Mouse (Mus musculus): Measurements from ENCODE around the gene Pygm. TPM values are rescaled to one million over a fixed set of nuclear protein-coding genes. Genes with fewer than 3 reads are reported as not detected.

The Pygm gene
- total RNA-seq (2021): 10 to 100 TPM; 17.0 to 17.1 TPM

- peak; percentile 31 to 87 for DNase-seq (ENCODE audit: extremely low spot score in 1 of 2, low spot score in 2 of 2)
- intact Hi-C loops (cut with DNase I): no loop called here
Measured at GRCm38 (mm10) chr19:6384128-6384527, at the start of gene Pygm. Gene Pygm, plus strand, starts transcription at chr19:6384399.

GRCm38 (mm10) chr19:6334673-6335457 is 49.3 kb upstream of the Pygm start, which contains the start of gene Men1:
Gene Men1, plus strand, starts transcription at chr19:6334979.
- peak; percentile 95 to 97 for DNase-seq (ENCODE audit: extremely low spot score in 1 of 2, low spot score in 2 of 2)
- intact Hi-C loops (cut with DNase I): loop anchor here (5.0 kb wide), 1 partner anchor 68 kb away; no protein-coding TSS in a partner anchor

- intact Hi-C loops (cut with DNase I): no loop called here
- DNase-seq (ENCODE audit: extremely low spot score in 1 of 2, low spot score in 2 of 2): peak in 1 of 2 experiments; percentile 60
Measured at GRCm38 (mm10) chr19:6335458-6335827, 48.8 kb upstream of the Pygm start.

GRCm38 (mm10) chr19:6336920-6337319 is 47.3 kb upstream of the Pygm start:
- DNase-seq (ENCODE audit: extremely low spot score in 1 of 2, low spot score in 2 of 2): peak in 1 of 2 experiments; percentile 27
- intact Hi-C loops (cut with DNase I): no loop called here

GRCm38 (mm10) chr19:6338171-6338570 is 46.0 kb upstream of the Pygm start:
- intact Hi-C loops (cut with DNase I): no loop called here
- DNase-seq (ENCODE audit: extremely low spot score in 1 of 2, low spot score in 2 of 2): peak in 1 of 2 experiments; percentile 20

- DNase-seq (ENCODE audit: extremely low spot score in 1 of 2, low spot score in 2 of 2): peak in 1 of 2 experiments; percentile 28
- intact Hi-C loops (cut with DNase I): no loop called here
Measured at GRCm38 (mm10) chr19:6338716-6339115, 45.5 kb upstream of the Pygm start.

GRCm38 (mm10) chr19:6339191-6339590 is 45.0 kb upstream of the Pygm start:
- intact Hi-C loops (cut with DNase I): no loop called here
- DNase-seq (ENCODE audit: extremely low spot score in 1 of 2, low spot score in 2 of 2): peak in 1 of 2 experiments; percentile 17

GRCm38 (mm10) chr19:6339890-6340504 is 44.2 kb upstream of the Pygm start:
- intact Hi-C loops (cut with DNase I): no loop called here
- peak in 1 of 2 experiments; percentile 69 for DNase-seq (ENCODE audit: extremely low spot score in 1 of 2, low spot score in 2 of 2)

- DNase-seq (ENCODE audit: extremely low spot score in 1 of 2, low spot score in 2 of 2): peak in 1 of 2 experiments; percentile 92
- intact Hi-C loops (cut with DNase I): no loop called here
Measured at GRCm38 (mm10) chr19:6340524-6341452, 43.4 kb upstream of the Pygm start, which contains the start of gene Map4k2. Gene Map4k2, plus strand, starts transcription at chr19:6341135.

GRCm38 (mm10) chr19:6341453-6342077 is 42.6 kb upstream of the Pygm start:
- intact Hi-C loops (cut with DNase I): no loop called here
- DNase-seq (ENCODE audit: extremely low spot score in 1 of 2, low spot score in 2 of 2): peak in 1 of 2 experiments; percentile 16

- DNase-seq (ENCODE audit: extremely low spot score in 1 of 2, low spot score in 2 of 2): peak in 1 of 2 experiments; percentile 49
- intact Hi-C loops (cut with DNase I): no loop called here
Measured at GRCm38 (mm10) chr19:6342276-6342933, 41.8 kb upstream of the Pygm start.

- intact Hi-C loops (cut with DNase I): no loop called here
Measured at GRCm38 (mm10) chr19:6343066-6343925, 40.9 kb upstream of the Pygm start.

GRCm38 (mm10) chr19:6343996-6344395 is 40.2 kb upstream of the Pygm start:
- no peak for DNase-seq (ENCODE audit: extremely low spot score in 1 of 2, low spot score in 2 of 2)
- intact Hi-C loops (cut with DNase I): no loop called here

More at GRCm38 (mm10) chr19:6343066-6343925, 40.9 kb upstream of the Pygm start:
- DNase-seq (ENCODE audit: extremely low spot score in 1 of 2, low spot score in 2 of 2): peak in 1 of 2 experiments; percentile 47

- DNase-seq (ENCODE audit: extremely low spot score in 1 of 2, low spot score in 2 of 2): no peak
- intact Hi-C loops (cut with DNase I): no loop called here
Measured at GRCm38 (mm10) chr19:6346023-6346422, 38.2 kb upstream of the Pygm start.

- intact Hi-C loops (cut with DNase I): no loop called here
- peak in 1 of 2 experiments; percentile 35 for DNase-seq (ENCODE audit: extremely low spot score in 1 of 2, low spot score in 2 of 2)
Measured at GRCm38 (mm10) chr19:6346661-6347060, 37.5 kb upstream of the Pygm start.

GRCm38 (mm10) chr19:6347615-6348014 is 36.6 kb upstream of the Pygm start:
- DNase-seq (ENCODE audit: extremely low spot score in 1 of 2, low spot score in 2 of 2): peak in 1 of 2 experiments; percentile 13
- intact Hi-C loops (cut with DNase I): no loop called here

GRCm38 (mm10) chr19:6348717-6349116 is 35.5 kb upstream of the Pygm start:
- intact Hi-C loops (cut with DNase I): no loop called here

More at GRCm38 (mm10) chr19:6348717-6349116, 35.5 kb upstream of the Pygm start:
- peak in 1 of 2 experiments; percentile 20 for DNase-seq (ENCODE audit: extremely low spot score in 1 of 2, low spot score in 2 of 2)

All from left cerebral cortex, postnatal 10 days (tissue).